Mouse (Mus musculus) lung, postnatal 36 days (tissue): ENCODE measurements at regions not wholly inside any gene's neighbourhood (a gene's known extent, or its start where the extent isn't known, plus 50 kb on each side); places are given as distances from the start of the nearest gene placed in this dataset.

Source experiments
- DNase-seq: peaks from one replicate; pipeline ENCODE4 v3.0.0; 2022; ENCODE audit warnings: mixed read lengths

DNA sequence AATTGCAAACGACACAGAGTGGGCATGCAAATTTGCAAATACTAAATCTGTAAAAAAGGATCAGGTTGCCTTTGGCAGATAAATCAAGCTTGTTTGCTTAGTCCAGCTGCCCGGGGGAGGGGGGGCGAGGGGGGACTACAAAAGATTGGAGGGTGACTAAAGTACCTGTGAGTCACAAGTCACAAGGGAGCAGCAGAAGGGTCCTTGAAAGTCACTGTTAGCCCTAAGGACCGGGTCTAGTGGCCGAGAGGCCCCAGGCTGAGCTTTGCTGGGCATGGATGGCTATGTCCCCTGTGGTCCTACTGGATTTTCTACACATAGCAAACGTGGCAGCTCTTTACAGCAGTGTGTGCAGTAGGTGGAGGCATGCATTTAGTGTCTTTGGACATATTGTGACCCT, 118.4 kb upstream of the Pitx1 start:
- peak; percentile 73 for DNase-seq

DNA sequence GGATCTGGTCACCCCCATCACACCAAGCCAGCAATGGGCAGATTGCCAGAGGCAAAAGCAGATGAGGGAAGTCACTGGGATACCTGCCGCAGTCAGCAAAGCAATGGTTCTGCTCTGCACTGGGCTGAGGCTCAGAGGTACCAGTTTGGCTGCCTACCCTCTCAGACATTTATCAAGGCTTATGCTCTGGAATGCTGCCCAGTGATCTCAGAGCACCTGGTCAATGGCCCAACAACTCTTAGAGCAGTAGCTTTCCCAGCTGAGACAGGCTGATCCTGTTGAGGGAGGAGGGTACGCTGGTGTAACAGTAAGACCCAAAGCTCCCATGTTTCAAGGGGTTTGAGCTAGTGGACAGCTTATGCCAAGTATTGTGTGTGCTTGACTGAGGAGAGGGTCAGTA, 117.4 kb upstream of the Pitx1 start:
- peak; percentile 66 for DNase-seq

DNA sequence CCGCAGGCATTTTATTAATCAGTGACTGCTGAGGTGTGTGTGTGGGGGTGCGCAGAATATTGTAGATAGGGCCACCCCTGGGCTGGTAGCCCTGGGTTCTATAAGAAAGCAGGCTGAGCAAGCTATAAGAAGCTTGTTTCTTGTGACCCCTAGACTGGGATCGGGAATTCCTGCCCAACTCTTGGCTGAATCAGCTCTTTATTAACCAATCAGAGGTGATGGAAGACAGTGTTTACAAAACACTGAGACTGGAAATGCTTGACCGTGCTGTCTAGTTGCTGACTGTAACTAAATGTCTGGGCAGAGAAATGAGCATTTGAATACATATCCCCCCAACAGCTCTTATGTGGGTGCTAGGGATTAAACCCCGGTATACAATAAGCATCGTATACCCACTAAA, 114.8 kb upstream of the Pitx1 start:
- no peak for DNase-seq

DNA sequence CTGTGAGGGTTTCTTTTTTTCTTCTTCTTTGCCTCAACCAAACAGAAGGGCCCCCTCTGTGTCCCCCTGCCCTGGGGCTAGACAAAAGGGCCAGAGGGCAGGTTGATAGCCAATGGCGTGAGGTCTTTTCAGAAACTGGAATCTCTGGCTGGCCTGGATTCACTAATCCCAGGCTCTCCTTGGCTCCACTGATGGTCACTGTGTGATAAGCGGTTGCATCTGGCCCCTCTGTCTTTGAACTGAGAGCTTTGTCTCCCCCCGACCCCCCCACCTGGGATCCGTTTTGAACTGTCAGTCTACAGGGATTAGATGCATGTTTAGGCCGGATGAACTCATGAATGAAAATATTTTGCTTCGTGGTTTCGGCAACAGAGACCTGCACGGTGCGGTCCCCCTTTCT, 112.6 kb upstream of the Pitx1 start:
- no peak for DNase-seq

DNA sequence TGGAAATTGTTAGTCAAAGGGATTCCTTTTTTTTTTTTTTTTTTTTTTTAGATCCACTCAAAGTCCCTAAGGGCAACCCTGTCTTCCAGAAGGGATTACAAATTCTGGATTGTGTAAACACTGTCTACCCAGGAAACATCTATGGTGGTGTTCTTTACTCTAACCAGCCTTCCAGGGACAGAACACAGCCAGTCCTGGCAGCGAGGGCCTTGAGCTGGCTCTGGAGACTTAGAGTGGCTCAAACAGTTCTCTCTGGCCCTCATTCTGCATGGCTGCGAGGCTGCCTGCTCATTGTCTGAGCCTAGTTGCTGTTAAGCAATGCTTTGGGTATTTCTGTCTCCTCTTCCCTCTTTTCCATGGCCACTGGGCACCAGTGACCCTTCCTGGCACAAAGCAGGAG, 112.2 kb upstream of the Pitx1 start:
- no peak for DNase-seq

DNA sequence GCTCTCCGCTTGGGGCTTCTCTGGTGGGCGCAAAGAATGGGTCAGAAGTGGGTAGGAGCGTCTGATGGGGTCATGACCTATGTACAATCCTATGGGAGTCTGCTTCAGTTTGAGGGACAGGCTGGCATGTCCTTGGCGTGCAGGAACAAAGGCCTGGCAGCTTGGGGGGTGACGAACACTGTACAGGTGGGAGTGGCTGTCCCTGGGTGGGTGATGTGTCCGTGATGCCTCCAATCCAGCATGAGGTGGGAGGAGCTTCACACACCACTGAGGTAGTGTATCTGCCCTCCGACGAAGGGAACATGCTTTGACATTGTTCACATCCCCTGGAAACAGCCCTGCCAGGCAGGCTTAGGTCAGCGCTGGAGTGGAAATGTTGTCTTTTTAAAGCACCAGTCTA, 101.4 kb upstream of the Pitx1 start:
- DNase-seq: no peak

DNA sequence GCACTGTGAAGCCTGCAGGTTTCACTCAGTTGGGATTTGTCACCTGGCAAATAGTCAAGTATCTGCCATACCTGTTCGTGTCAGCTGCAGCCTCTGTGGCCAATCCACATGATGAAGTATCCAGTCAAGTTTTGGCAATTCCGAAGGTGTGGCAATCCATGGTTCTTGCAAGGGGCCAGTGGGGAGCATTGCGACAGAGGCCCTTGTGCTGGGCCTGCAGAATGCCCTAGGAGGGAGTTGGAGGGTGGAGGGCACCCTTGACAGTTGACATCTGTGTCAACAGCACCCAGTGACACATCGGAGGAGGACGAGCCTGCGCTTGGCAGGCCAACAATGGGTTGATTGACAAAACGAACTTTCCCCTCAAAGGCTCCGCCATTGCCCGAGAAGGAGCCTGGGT, 101.0 kb upstream of the Pitx1 start:
- peak; percentile 8 for DNase-seq

DNA sequence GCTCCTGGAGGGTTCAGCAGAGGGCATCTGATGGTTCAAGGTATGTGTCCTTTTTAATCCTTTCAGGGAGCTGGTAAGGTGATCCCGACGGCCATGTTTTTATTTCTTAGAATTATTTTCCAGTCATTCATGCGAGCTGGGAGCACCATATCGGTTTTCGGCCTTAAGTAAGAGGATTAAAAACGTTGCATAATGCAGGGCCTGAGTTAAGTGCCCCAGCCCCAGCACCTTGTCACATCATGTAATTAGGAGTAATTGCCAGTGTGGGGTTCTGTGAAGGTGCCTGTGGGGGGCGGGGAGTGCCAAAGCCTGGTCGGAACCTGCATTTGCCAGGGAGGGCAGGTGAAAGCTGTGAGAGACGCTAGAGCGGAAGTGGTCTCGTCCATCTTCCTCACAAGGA, 94.6 kb upstream of the Pitx1 start:
- DNase-seq: no peak

DNA sequence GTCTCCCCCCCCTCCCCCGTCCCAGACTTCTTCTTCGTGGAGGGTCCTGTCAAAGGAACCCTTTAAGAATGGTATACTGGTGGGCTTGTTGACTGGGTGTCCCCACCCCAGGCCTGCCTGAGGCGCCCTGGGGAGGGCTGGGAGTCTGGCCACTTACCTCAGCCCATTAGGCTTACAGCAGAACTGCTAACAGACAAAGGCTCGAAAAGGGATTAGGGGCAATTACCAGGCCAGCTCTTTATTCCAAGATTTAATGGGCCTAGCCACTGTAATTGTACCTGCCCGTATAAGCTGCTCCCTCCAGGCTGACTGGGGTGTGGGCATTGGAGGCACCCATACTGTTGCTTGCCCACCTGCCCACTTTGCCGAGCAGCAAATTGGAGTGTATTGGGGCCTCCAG, 93.8 kb upstream of the Pitx1 start:
- no peak for DNase-seq

DNA sequence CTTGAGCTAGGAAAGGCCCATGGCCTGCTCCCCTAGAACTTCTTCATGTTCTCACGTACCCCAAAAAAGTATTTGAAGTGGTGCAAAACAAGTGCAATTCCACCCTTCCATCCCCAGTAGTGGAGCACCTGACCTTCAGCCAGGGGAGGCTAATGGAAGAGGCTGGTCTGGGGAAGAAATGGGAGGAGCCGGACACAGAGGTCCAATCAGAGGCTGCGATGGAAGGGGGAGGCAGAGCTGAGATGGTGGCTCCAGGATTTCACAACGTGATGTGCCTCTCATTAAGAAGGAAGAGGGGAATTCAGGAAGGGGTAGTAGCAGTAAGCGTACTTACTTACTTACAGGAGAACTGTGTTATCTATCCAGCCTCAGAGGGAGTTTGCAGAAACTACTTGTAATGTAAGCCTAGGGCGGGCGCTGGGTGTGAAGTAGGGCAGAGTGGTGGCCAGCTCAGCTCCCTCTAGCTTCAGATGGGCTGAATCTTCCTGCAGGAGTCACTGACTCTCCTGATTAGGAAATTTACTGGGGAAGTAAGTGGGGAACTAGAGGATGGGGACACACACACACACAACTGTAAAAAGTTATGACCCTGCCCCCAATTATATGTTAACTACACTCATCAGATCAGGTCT, 87.6 kb upstream of the Pitx1 start:
- peak; percentile 41 for DNase-seq

DNA sequence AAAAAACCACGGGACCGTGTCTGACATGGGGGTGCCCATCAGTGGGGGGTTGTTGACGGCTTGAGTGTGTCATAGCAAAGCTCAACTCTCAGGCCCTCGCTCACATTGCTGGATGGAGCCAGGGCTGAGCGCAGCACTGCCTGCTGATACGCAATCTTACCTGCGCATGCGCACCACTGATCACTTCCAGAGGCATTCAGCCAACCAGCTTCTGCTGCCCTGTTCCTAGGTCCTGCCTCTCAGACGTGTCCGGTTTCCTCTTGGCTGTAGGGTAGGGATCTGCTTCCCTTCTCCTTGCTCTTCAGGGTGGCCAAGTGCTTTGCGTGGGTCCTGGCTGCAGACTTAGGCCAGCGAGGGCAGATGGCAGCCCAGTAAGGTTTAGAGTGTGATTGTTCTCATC, 81.3 kb upstream of the Pitx1 start:
- no peak for DNase-seq

DNA sequence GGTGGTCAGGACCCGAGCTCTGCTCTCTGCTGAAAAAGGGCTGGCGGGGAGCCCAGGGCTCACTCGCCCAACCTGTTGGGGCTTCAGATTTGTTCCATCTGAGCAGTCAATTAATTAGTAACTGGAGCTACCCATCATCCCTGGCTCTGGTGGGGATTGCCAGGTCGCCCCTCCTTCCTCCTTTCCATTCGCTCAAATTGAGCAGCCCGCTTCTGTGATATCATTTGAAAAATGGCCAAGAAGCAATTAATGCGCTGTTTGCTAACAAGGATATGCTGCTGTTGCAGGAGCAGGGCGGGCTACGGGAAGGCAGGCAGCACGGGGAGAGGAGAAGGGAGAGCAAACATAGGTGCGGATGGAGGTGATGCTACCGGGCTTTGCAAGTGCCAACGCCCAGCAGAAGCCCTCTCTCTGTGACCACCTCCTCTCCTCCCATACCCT, 76.3 kb upstream of the Pitx1 start:
- no peak for DNase-seq

DNA sequence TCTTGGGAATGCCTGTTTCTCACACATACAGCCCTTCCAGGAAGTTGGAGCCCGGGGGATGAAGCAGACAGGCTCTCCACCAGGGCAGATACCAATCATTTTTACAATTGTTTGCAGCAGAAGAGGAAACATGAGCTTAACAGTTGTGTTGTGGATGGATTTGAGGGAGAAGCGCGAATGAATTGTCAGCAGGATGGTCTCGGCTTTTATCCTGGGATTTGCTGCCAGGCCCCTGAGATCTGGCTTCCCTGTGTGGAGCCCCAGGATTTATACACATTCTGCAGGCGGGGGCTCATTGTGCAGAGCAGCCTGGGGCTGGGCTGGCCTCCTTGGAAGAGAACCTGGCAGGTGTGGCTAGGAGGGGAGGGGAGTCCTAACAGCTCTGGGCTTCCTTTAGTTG, 73.9 kb upstream of the Pitx1 start:
- DNase-seq: no peak

DNA sequence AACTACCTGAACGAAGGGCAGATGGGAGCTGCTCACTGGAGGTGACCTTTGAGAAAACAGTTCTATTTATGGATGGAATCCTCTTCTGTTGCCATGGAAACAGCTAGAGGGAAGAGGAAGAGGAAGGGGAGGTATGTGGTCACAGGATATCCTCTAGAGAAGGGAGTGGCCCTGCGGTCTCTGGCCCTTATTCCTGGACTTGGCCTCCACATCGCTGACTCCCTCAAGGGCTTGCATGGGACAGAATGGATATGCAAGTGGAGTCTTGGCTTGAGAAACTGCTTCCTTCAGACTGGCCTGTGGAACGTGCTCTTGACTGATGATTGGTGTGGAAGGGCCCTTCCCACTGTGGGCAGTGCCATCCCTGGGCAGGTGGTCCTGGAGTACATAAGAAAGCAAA, 68.9 kb upstream of the Pitx1 start:
- no peak for DNase-seq

DNA sequence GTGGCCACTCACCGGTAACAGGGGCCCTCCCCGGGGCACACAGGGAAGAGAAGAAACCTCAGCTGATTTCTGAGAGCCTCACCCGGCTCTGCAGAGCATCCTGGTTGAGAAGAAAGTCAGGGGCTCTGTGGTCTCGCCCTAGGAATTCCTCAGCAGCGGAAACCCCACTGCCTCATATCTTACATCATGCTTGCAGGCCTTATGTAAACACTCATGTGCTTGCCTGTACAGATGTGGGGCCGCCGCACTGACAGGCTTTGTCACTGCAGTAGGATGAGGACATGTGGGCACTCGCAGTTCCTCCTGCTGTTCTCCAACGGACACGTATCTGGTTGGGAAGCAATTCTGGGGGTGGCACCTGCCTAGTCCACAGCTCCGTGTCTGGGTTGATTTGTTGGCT, 66.3 kb upstream of the Pitx1 start:
- no peak for DNase-seq

DNA sequence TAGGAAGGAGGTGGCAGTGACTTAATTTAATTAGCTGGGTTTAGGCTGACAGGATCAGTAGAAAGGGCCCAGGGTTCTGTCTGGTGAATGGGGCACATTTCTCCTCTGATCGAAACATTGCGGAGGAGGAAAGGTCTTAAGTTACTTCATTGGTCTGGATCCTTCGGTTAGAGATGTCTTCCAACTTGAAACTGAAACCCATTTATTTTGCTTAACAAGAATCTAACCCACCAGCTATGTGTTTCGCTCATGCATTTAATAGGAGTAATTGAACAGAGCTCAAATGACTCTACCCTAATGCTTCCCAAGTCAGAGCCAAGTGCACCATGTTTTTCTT, 64.2 kb upstream of the Pitx1 start:
- DNase-seq: no peak

DNA sequence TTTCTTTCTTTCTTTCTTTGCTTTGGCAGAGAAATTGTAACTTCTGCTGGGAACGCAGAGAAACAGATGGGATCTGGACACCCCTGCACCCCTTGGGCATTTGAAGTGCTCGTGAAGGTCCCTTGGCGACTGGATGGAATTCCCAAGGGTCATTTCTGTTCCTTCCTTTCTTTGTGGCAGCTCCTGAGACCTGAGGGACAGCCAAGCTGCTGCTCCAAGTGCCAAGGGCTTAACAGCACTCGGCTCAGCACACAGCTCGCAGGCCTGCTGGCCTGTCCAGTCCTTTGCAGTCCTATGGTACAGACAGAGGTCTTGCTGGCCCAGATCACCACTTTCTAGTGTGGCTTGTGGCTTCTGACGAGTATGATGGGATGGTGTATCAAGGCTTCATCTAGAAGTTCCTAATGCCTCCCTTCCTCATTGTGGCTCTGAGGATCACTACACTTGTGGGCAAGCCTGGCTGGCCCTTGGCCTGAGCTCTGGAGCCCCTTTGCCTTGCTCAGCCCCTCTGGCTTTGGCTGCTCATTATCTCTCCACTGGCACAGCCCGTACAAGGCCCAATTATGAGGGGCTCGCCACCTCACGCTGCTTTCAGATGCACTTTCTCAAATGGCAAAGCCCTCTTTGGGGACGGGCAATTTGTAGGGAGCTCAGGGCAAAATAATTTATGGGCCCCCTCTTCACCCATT, 63.7 kb upstream of the Pitx1 start:
- DNase-seq: no peak

DNA sequence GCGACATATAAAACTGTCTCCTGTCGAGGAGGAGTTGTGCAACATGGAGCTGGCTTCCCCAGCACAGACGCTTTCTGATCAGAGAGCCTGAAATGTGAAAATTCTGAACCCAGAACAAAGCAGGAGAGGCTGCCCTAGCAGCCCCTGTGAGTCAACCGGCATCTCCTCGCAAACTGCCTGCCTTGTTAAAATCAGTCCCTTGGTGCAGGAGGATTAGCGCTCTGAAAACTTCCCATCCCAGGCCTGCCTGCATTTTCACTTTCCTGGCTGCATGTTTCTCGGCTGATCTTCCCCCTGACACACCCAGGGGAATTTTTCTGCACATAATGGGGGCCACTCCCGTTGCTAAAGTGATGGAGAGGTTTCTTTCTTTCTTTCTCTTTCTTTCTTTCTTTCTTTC, 63.0 kb upstream of the Pitx1 start:
- no peak for DNase-seq

DNA sequence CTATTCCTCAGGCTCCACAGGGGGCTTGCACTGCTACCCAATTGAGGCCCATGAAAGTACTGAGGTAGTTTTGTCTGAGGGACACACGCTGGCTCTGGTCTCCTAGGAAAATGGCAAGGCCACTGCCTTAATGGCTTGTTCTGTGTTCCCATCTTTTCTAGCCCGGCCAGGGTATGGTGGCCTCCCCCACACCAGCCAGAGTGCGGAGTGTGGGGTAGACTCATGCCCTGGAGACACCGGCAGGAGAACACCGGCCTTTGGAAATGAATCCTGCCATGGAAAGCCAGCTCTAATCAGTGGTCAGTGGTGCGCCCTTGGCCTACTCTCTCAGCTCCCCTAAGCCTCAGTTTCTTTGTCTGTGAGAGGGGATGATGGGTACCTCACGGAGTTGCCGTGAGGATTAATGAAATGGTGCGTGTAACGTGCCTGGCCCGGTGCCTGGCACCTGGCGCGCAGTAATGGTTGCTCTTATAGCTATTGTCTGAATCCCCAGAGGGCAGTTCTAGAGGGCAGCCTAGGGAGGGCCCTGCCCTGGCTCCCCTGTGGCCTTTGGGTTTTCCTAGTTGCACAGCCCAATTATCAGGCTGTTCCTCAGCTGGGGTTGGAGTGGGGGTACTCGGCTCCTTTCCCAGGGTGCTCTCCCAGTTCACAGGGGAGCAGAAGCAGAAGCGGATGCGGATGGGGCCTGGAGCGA, 62.4 kb upstream of the Pitx1 start:
- DNase-seq: no peak

DNA sequence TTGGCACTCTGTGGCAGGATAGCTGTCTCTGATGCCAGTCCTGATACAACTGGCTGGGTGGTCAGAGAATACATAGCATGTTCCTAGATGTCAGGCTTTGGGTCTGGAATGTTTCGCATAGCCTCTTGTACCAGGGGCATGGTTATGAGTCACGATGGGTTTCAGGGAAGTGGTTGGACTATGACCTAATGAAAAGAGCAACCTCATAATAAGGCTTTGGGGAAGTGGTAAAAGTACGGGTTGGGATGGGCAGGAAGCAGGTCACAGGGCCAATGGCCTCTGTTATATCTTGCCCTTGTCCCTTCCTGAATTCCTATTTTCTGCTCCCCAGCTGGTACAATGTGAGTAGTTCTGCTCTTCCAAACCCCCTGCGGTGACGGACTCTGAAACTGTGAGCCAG, 59.5 kb upstream of the Pitx1 start:
- peak; percentile 18 for DNase-seq

DNA sequence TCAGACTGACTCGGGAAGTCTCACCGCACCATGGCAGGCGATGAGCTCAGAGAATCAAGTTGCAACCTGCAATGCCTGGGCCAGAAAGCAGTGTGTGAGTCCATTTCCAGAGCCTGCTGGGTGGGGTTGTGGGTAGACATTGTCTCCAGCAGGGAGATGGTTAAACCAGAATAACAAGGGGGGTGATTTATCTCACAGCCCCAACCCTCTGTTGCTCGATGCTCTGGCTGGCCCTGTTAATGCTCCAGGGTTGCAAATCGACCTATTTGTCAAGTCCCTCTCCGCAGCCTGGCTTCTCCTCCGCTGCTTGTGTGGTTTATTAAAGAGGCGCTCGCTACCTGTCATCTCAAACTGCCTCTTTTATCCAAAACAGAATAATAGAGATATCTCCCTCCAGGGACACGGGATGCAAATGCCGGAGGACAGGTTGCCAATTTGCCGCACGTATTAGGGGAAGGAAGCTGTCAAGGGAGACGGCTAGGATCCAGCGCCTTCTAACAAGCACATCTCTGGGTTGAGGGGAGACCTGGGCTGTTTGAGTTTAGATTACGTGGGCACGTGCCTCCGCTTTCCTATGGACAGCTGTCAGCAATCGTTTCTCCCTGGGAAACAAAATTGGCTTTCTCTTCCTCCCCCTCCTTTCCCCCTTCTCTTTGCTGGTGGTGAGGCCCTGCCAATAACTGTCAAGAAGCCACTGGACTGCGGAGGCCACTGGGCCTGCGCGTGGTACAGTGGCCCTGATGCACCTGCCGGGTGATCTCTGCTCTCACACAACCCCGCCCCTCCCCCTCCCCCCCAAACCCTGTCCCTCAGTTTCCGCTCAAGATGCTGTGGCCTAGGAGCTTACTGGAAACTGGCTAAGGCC, 57.4 kb upstream of the Pitx1 start:
- no peak for DNase-seq

DNA sequence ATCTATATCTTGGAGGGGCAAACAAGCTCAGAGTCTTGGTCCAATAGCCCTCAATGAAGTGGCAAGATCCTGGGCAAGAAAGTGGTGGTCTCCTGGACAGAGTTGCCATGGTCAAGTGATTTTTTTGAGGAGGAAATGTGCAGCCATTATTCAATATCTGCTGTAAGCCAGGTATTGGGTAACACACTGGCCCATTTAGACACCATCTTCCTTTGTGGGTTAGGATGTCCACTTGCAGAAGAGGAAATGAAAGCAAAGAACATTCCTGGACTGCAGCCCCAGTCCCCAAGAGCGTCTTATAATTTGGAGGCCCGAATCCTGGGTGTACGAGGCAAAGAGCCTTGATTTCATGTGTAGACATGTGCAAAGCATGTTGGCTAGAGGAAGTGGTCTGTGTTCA, 56.3 kb upstream of the Pitx1 start:
- no peak for DNase-seq

DNA sequence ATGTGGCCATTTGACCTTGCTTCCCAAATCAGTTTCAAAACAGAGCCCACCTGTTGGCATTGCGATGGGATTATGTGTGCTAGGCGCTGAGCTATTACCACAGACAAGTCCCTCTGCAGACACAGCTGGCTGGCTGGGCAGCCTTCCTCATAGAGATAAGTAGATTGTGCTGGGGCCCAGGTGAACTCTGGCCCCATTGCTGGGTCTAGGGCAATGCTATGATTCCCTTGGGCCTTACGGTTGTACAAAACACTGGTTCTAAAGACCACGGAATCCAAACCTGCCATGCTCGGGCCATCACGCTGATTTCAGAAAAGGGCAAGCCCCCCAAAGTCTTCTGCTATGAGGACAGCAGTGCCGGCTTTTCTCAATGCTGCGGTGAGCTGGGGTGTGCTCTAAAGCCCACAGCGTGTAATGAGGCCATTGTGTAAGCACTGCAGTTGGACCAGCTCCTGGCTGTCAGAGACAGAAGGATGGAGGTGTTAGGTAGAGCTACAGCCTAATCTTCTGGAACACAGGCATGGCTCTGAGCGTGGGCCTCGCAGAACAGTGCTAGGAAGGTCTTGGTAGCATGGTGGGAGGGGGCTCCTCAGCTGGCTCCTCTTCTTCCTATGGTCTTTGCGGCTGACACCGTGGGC, 51.2 kb upstream of the Pitx1 start:
- no peak for DNase-seq
